Mouse (Mus musculus) megakaryocyte, embryonic 14.5 days (primary cell): ENCODE measurements at regions not wholly inside any gene's neighbourhood (a gene's known extent, or its start where the extent isn't known, plus 50 kb on each side); places are given as distances from the start of the nearest gene placed in this dataset.

Experiments
- FLI1 ChIP-seq: IDR thresholded peaks from 2 replicates; pipeline ENCODE4 v1.6.1; 2012; ENCODE audit warnings: low read length, inconsistent platforms, mixed read lengths
- GATA1 ChIP-seq: IDR thresholded peaks from 3 replicates; pipeline ENCODE4 v1.6.1; 2012; ENCODE audit warnings: mixed read lengths, low read length, inconsistent platforms, borderline replicate concordance

DNA sequence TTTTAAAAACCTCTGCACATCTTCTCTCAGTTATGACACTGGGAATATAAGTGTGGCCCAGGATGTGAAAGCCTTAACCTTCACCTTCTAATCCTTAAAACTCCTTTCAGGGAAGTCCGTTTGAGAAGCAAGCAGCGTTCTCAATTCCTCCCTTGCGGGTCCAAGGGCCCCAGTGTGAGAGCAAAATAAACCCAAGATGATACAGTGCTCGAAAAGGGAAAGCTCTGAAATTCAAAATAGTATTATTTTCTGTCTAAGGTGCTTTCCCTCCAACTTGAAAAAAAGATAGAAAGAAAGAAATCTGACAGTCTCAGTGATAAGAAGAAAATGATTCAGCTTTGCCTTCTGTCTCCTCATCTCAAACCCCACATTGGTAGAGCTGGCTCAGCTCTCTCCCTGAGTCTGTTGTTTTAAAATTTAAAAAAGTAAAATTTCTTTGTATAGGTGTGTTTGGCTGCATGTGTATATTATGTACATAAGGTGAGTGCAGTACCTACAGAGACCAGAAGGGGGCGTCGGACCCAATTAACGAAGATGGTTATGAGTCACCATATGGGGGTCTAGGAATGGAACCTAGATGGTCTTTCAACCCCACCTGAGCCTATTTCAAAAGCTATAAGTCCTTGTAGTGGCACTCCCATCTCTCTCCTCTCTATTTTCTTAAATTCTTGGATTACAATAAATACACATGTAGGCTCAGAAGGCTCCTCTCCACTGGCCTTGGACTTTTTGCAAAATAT, 222.3 kb upstream of the Spdye4c start:
- no peak for TF ChIP-seq GATA1
- no peak for TF ChIP-seq FLI1
